Mouse (Mus musculus): ENCODE results near the gene Cep112.
"Not testable (repeated sequence)": the region's sequence is repeated elsewhere in the genome, so short reads cannot be mapped to it uniquely, and the experiment has no call there.

Cep112 gene

GRCm38 (mm10) chr11:108871284-108871683 lies 446.3 kb downstream of the Cep112 start:
- DNase-seq (ENCODE audit: low spot score in 2 of 2) = not testable (repeated sequence)

DNA sequence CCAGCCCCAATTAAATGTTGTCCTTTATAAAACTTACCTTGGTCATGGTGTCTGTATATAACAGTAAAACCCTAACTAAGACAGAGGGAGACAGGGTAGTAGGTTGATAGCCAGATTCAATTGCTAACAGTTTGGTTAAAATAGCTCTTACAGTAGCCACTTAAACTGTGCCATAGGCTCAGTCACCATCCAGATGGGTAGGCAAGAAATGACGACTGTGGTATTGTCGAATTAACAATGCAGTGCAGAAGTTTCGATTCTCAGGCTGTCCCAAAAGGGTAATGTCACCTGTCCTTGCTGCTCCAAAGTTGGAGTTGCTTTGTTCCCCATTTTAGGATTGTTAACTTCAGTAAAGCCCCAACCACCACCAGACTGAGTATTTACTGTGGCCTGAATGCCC lies 446.8 kb downstream of the Cep112 start:
- DNase-seq (ENCODE audit: low spot score in 2 of 2) = no peak

DNA sequence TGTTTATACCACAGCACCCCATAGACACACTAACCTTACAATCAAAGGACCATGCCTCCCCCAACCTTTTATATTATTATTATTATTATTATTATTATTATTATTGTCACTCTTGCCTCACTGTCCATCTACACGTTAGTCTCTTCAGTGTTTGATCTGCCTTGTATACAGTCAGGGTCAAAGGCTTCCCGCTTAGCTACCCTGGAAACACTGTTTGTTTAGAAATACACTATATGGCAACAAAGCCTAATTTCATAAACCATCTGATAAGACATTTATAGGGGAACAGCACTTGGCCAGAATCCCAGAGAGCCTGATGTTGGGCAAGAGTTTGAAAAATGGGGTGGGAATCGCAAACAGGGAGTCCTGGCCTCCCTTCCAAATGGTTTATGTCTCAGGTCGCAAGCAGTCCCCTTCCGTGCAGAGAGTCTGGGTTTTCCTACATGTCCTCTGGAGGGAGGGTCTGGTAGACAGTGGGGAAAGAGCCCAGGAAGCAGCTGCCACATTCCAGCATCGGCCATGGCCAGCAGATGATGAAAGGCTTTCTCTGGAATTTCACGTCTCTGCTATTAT lies 451.7 kb downstream of the Cep112 start:
- no peak for DNase-seq (ENCODE audit: low spot score in 2 of 2)

- no peak for DNase-seq (ENCODE audit: low spot score in 2 of 2)
Measured at GRCm38 (mm10) chr11:108877520-108877919, 452.5 kb downstream of the Cep112 start.

DNA sequence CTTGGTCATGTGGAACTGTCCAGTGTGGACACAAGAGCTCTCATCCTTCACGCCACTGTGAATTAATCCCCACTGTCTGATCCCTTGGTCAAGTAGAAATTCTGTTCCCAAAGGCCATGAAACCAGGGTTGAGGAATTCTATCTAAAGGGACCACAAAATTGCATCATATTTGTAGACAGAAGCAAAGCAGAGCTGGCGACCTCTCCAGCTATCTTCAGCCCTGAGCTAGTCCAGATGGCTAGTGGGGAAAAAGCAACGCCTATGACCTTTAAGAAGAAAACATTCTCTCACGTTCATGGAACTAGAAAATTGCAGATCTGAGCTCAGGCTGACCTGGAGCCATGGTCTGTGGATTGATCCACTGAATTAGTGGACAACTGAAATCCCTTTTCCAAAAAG lies 455.6 kb downstream of the Cep112 start:
- DNase-seq (ENCODE audit: low spot score in 2 of 2) = no peak

GRCm38 (mm10) chr11:108881662-108882061 lies 456.7 kb downstream of the Cep112 start:
- DNase-seq (ENCODE audit: low spot score in 2 of 2) = no peak

DNA sequence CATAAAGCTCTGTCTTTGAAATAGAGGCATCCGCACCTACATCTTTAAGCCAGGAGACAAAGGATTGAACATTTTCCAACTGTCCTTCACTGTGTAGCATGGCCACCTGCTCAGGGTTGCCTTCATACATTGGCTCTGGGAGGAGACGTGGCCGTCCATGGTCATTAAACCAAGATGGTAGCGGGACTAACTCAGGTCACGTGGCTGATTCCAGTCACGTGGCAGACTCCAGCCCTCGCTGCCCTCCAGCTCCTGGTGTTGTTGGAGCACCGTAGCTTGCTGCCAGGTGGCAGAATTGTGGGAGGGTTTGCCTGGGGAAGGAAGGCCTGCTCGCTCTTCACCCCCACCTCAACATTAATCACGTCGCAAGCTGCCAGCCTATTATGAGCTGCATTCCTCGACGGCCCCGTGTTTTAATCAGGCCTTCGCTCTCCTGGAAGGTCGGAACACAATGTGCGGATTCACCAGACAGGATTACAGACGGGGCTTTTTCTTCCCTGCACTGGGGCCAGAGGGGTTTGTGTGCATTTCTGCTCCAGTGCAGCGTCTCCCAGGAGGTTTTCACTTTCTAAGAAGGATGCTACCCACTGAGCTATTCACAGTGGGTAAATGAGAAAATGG lies 460.4 kb downstream of the Cep112 start:
- no peak for DNase-seq (ENCODE audit: low spot score in 2 of 2)

- no peak for DNase-seq (ENCODE audit: low spot score in 2 of 2)
Measured at GRCm38 (mm10) chr11:108886060-108886459, 461.1 kb downstream of the Cep112 start.

DNA sequence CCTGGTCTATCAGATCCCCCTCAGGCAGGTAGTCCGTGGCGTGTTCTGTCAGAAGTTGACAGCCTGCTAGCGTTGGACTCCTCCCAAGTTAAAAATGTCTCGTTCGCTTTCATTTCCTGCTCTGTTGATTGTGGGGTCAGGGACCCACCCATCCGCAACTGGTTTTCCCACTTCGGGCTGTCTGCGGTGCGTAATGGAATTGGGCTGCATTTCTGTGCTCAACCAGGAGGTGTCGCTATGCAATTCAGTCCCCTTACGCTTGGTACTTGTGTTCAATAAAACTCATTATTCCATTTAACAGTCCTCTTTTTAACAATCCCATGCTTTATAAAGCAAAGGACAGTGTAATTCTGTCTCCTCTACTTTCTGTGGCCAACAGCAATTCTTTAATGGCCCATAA lies 464.1 kb downstream of the Cep112 start:
- no peak for DNase-seq (ENCODE audit: low spot score in 2 of 2)

- DNase-seq (ENCODE audit: low spot score in 2 of 2) = no peak
Measured at GRCm38 (mm10) chr11:108890544-108890943, 465.6 kb downstream of the Cep112 start.

DNA sequence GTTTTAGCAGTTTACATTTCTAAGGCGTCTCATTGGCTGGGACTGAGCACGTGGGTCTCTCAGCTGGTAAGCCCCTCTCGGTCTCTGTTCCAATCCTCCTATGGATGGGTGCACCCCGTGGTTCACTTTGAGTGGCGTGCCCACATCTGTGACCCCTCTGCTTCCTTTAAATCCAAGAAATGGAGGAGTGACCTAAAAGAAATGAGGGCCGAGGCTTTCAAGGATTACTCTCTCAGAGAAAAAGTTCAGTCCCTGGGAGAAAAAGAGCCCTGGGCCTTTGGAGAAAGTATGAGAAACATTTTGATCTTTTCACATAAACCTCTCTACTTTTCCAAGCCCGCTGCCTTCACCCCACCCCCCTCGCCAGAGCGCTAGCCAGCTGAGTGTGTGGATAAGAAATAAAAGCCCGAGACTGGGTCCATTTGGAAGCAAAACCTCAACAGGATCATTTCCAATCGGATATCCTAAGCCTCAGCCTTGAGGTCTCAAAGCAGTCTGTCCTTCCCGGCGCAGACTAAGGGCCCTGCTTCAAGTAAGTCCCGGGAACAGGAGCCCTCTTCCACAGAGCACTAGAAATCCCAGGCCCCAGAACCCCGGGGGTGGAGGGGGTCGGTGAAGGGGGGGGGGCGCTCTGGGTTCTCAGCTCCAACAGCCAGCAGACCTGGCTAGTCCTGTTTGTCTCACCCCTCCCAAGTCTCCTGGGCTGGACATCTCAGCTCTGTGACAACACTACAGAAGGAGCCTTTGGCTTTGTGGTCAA lies 466.3 kb downstream of the Cep112 start:
- no peak for DNase-seq (ENCODE audit: low spot score in 2 of 2)

DNA sequence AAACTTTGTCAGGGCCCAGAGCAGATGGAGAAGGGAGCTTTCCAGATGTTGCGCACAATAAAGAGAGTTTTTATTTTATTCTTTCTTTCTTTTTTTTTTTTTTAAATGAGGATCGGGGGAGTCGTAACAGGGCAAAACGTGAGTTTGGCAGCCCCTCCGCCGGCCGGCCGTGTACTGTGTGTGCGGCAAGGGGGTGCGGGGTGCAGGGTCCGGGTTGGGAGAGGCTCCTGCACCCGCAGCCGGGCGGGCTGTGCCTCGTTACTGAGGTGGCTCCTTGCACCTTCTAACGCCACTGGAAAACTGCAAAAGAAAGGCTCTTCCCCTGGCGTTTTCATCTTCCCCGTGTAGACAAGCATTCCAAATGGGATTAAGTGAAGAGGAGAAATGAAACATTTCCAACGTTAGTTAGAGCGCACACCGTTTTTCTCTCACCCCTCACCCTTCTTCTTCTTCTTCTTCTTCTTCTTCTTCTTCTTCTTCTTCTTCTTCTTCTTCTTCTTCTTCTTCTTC lies 466.9 kb downstream of the Cep112 start:
- no peak for DNase-seq (ENCODE audit: low spot score in 2 of 2)

- DNase-seq (ENCODE audit: low spot score in 2 of 2) = no peak
Measured at GRCm38 (mm10) chr11:108892406-108892805, 467.4 kb downstream of the Cep112 start.

DNA sequence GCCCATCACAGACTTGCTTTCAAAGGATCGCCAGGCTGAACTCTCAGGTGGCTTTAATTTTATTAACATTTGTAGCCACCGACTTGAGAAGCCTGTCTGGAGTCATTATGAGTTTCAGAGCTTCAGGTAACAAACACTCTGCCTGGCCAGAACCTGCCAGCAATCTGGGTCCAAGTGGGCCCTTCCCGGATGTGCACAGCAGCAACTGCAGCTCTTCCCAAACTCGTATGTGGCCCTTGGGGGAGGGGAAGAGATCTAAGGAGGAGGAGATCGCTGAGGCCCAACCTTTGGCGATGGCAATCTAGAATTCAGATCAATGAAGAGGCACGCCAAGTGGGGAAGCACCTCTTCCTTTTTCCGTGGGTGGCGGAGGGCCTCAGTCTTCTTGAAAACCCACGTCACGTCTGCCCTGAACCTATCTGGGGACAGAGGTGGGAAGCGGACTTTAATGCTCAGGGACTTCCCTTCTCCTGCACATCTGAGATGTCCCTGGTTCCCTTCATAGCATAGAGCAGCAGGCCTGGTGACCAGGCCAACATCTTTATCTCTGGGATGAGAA lies 468.3 kb downstream of the Cep112 start:
- no peak for DNase-seq (ENCODE audit: low spot score in 2 of 2)

DNA sequence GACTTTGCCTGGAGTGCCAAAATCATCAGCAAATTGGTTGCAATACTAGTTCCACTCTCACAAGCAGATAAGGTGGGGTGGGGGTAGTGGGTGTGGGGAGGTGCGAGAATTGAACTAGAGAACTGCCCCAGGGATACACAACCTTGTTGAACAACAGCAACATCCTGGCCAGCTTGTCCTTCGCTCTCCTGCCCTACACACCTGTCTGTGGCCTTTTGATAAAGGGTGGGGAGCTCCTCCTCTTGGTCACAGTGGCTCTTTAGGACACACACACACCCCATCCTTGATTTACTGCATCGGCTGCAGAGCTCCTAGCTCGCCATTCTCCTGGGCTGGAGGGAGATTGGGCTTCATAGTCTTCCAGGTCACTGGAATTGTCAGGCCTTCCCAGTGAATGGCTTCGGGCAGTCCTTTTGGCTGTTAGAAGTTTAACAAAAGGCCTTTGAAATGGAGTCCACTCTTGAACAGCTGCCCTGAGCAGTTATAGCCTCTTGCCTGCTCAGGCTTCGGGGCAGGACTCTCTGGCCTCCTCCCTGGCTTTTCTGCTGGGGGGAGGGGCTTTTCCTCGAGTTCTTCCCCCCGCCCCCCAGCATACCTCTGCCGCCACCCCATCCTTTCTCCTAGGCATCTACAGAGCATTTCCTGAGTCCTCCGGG lies 469.0 kb downstream of the Cep112 start:
- no peak for DNase-seq (ENCODE audit: low spot score in 2 of 2)

GRCm38 (mm10) chr11:108897034-108897433 lies 472.0 kb downstream of the Cep112 start:
- no peak for DNase-seq (ENCODE audit: low spot score in 2 of 2)

DNA sequence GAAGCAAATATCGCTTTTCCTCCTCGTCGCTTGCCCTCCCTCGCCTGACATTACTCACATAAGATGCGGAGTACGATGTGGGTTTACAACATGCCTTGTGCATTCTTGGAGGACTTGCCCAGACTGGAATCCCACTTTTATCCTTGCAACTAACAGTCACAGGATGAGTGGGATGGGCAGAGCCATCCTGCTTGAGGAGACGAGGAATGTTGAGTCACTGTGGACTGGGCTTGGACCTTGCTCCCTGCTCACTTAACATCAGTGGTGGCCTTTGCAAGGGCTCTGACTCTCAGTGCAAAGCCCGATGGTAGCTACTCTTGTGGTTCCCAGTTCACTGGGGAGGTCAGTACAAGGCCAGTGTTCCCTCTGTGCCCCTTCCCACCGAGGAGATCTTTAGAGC lies 473.1 kb downstream of the Cep112 start:
- no peak for DNase-seq (ENCODE audit: low spot score in 2 of 2)

DNA sequence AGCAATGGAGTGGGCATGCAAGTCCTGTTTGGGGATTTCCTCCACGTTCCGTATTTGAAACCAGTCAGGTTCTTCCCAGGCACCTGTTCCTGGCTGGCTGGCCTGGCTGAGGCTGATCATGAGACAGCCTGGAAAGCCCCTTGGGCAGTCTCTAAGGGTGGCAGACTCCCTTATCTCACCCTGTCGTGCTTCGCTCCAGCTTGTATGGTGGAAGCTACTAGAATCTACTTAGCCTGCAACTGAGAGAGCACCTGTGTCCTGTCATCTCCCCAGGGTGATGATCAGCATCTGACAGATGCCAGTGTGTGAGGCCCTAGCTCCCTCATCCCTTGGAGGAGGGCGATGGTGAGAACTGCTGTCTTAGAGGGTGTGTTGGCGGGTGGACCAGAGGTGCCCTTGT lies 473.5 kb downstream of the Cep112 start:
- DNase-seq (ENCODE audit: low spot score in 2 of 2) = no peak

GRCm38 (mm10) chr11:108900718-108901488 lies 475.9 kb downstream of the Cep112 start:
- DNase-seq (ENCODE audit: low spot score in 2 of 2) = no peak

DNA sequence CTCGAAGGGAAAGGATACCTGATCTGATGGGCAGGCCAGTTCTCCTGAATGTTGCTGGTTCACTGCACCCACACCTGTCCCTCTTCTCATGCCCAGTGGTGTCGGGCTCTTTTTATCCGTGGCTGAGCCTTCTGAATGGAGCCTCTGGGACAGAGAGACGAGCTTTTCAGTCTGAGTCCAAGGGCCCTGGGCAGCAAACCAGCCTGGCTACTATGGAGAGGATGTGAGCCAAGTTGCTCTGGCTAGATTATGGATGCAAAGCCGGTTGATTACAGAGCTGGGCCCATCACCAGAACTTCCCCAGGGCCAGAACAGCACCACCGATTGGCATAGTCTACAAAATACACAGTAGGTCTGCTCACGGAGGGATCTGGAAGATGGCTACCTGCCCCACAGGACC lies 476.7 kb downstream of the Cep112 start:
- DNase-seq (ENCODE audit: low spot score in 2 of 2) = no peak

GRCm38 (mm10) chr11:108902303-108902702 lies 477.3 kb downstream of the Cep112 start:
- DNase-seq (ENCODE audit: low spot score in 2 of 2) = no peak
